11 mouse cellular contexts compared by ENCODE assay signal in genomic region chr10:29106962-29107361, GRCm38 (mm10). TPM values are rescaled to one million over a fixed set of nuclear protein-coding genes. Genes with fewer than 3 reads are reported as not detected.
A peak's percentile ranks its signal among the peaks of the same experiment; 100 is the strongest.
DNase-seq lines count a peak whose midpoint lies in the region; ATAC-seq and TF ChIP-seq lines count a peak whose summit lies in the region.
"Had no signal": no experiment of that assay in that cellular context is flagged by ENCODE, and none has a peak within 500 bp of the region (broad histone marks: within the 10 kb centered on the region; RNA-seq: fewer than 3 reads in every experiment).

No protein-coding gene starts in this region.

- peak; percentile 77 for TF ChIP-seq CTCF in E14TG2a.4 (conservative IDR thresholded peaks at IDR 0.05; ENCODE audit: low read length)
- peak; percentile 75 for TF ChIP-seq CTCF in hindbrain, postnatal 0 days (IDR thresholded peaks at IDR 0.05; ENCODE audit: low read depth)

- H3K9me3 ChIP-seq in E14TG2a.4 (ENCODE audit: low read length), result no peaks in the 10 kb centered on the region
- no peaks in the 10 kb centered on the region for H3K9me3 ChIP-seq in hindbrain, postnatal 0 days (ENCODE audit: low read length)
- H3K9me3 ChIP-seq: stomach, embryonic 15.5 days had no signal

- H3K36me3 ChIP-seq in E14TG2a.4 (ENCODE audit: insufficient read depth, low read length), result no peaks in the 10 kb centered on the region
- no peaks in the 10 kb centered on the region for H3K36me3 ChIP-seq in hindbrain, postnatal 0 days (ENCODE audit: insufficient read depth, low read length)
- H3K36me3 ChIP-seq: stomach, embryonic 15.5 days had no signal

- H3K27me3 ChIP-seq in E14TG2a.4 (ENCODE audit: insufficient read depth, low read length), result no peaks in the 10 kb centered on the region
- no peaks in the 10 kb centered on the region for H3K27me3 ChIP-seq in hindbrain, postnatal 0 days (ENCODE audit: insufficient read depth, low read length)
- H3K27me3 ChIP-seq: stomach, embryonic 15.5 days had no signal

- peak; percentile 9 for DNase-seq in kidney, adult 9 months
- no peak for DNase-seq in kidney, adult 11 months
- DNase-seq in brain, adult 2 months (ENCODE audit: low read depth, low spot score), result peak; percentile 76
- peak; percentile 28 for DNase-seq in hindbrain, postnatal 0 days (ENCODE audit: low spot score)
- DNase-seq in thymus, postnatal 0 days (ENCODE audit: low spot score), result no peak
- DNase-seq in adrenal gland, adult 2 months, result no peak
- no peak for DNase-seq in kidney, postnatal 14 days
- DNase-seq: heart, postnatal 36 days; lung, adult 18-20 months had no signal

- H3K27ac ChIP-seq in hindbrain, postnatal 0 days, result no peak overlapping the region
- H3K27ac ChIP-seq: stomach, embryonic 15.5 days had no signal

- no peak for ATAC-seq in hindbrain, postnatal 0 days

- no peak overlapping the region for H3K4me3 ChIP-seq in E14TG2a.4 (replicated peaks; ENCODE audit: low read length)
- H3K4me3 ChIP-seq in hindbrain, postnatal 0 days (ENCODE audit: low read length), result no peak overlapping the region
- H3K4me3 ChIP-seq: stomach, embryonic 15.5 days had no signal

- no peaks in the 10 kb centered on the region for H3K4me1 ChIP-seq in E14TG2a.4 (replicated peaks; ENCODE audit: low read depth, low read length)
- no peaks in the 10 kb centered on the region for H3K4me1 ChIP-seq in hindbrain, postnatal 0 days (ENCODE audit: insufficient read depth, low read length)
- H3K4me1 ChIP-seq: stomach, embryonic 15.5 days had no signal

- WGBS in hindbrain, postnatal 0 days, result 18% methylated on average over 4 of the region's 4 CpGs

- H3K4me2 ChIP-seq in hindbrain, postnatal 0 days (ENCODE audit: low read depth, low read length), result no peak overlapping the region
- H3K4me2 ChIP-seq: stomach, embryonic 15.5 days had no signal

- H3K9ac ChIP-seq in hindbrain, postnatal 0 days (replicated peaks; ENCODE audit: low read length), result no peak overlapping the region
- H3K9ac ChIP-seq: stomach, embryonic 15.5 days had no signal

RNA-seq across cellular contexts. Expression of gene Soga3, which starts 36.7 kb away (rescaled TPM):
- 132 and 135 TPM in 2 replicates for total RNA-seq in hindbrain, postnatal 0 days (2014; rRNA removed)
- 139 and 149 TPM in 2 replicates for polyA plus RNA-seq in hindbrain, postnatal 0 days (2015; fragmentation: Nextera tagmentation; extraction: Ambion mirVana)
- 0.33 and 0.36 TPM in 2 replicates for polyA plus RNA-seq in thymus, postnatal 0 days (2015; fragmentation: Nextera tagmentation; extraction: Ambion mirVana)
- total RNA-seq in adrenal gland, adult 2 months (2021), result 1 to 10 TPM; 7.5 to 8.7 TPM
- polyA plus RNA-seq in adrenal gland, adult 2 months (2012; rRNA removed), result 2.1 and 3.1 TPM in 2 replicates
- total RNA-seq: heart, postnatal 36 days had no signal

Comparison
In these comparisons a context has a peak if more than half of its experiments do, and no peak if none do; other contexts are left out.
1. DNase-seq: peak in kidney, adult 9 months (single experiment), brain, adult 2 months (single experiment) and hindbrain, postnatal 0 days (single experiment); none in kidney, adult 11 months (single experiment), thymus, postnatal 0 days (single experiment), adrenal gland, adult 2 months (single experiment) and kidney, postnatal 14 days (single experiment).
2. RNA of gene Soga3, which starts 36.7 kb away (polyA plus RNA-seq): 139 to 149 TPM in hindbrain, postnatal 0 days; 2.1 to 3.1 TPM in adrenal gland, adult 2 months and 0.33 to 0.36 TPM in thymus, postnatal 0 days; every median in the first group is over 10 times any median in the second.